Mouse (Mus musculus) forebrain, embryonic 12.5 days (tissue): ENCODE measurements around the gene Dcaf12. TPM values are rescaled to one million over a fixed set of nuclear protein-coding genes. Genes with fewer than 3 reads are reported as not detected.

Experiments used
- ATAC-seq: fragments of 200-750 bp; cut with Nextera tagmentation; 2 replicates; pipeline ENCODE4 v1.8.0; 2017; ENCODE audit warnings: moderate TSS enrichment; ENCODE audit not compliant: low FRiP score
- H3K27ac ChIP-seq: fragments of 300-500 bp; sonication (generic); 2 replicates; pipeline ENCODE4 v1.5.1; 2016; ENCODE audit warnings: mild to moderate bottlenecking
- H3K27me3 ChIP-seq: fragments of 300-500 bp; sonication (generic); 2 replicates; pipeline ENCODE4 v1.6.1; 2016; ENCODE audit warnings: mild to moderate bottlenecking
- H3K36me3 ChIP-seq: fragments of 300-500 bp; sonication (generic); replicated peaks from 2 replicates; pipeline ENCODE4 v1.6.1; 2016; ENCODE audit warnings: mild to moderate bottlenecking
- H3K4me1 ChIP-seq: fragments of 300-500 bp; sonication (generic); 2 replicates; pipeline ENCODE4 v1.6.1; 2016
- H3K4me2 ChIP-seq: fragments of 300-500 bp; sonication (generic); 2 replicates; pipeline ENCODE4 v1.6.1; 2016; ENCODE audit warnings: mild to moderate bottlenecking, moderate library complexity
- H3K4me3 ChIP-seq: fragments of 300-500 bp; sonication (generic); replicated peaks from 2 replicates; pipeline ENCODE4 v1.5.1; 2016; ENCODE audit warnings: mild to moderate bottlenecking
- H3K9ac ChIP-seq: fragments of 300-500 bp; sonication (generic); 2 replicates; pipeline ENCODE4 v1.6.1; 2016; ENCODE audit warnings: mild to moderate bottlenecking
- H3K9me3 ChIP-seq: fragments of 300-500 bp; sonication (generic); 2 replicates; pipeline ENCODE4 v1.6.1; 2016
- WGBS: fragments of 180-500 bp; shearing (Covaris S2); methylation state at CpG from one replicate; pipeline ENCODE4 v1.1.7; 2016; 5-methylcytosine and 5-hydroxymethylcytosine counted together
- polyA plus RNA-seq: library from polyadenylated mRNA; unstranded; fragments of >200 nt; fragmentation: Nextera tagmentation; extraction: Ambion mirVana; gene quantifications from 2 replicates; pipeline ENCODE4 v1.2.1, GENCODE M21; 2016

Gene Dcaf12
- polyA plus RNA-seq, 1 experiment from 2014 or later: 70.9 TPM

DNA sequence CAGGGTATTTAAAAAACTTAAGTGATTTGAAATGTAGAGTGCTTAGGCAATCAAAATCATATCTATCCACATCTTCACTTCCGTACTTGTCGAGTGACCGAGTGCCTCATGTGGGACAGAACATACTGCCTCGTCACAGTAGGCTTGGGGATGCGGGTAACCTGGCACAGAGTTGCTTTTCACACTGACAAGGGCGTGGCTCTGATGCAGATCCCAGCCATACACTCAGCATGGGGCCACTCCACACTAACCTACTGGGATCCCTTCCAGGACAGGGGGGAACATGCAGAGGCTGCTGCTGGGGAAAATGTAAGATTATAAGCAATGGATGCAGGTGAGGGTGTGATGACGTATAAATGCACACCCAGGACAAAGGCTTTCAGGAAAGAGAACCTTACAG is 11.0 kb downstream of the Dcaf12 start:
- 90% methylated on average over 7 of the region's 7 CpGs for WGBS
- no peak for ATAC-seq
- Histone ChIP-seq H3K4me1 (no peaks in the 10 kb centered on the region), H3K9ac (no peak overlapping the region), H3K27me3 (no peaks in the 10 kb centered on the region), H3K4me2 (no peak overlapping the region), H3K36me3 (peaks cover 62% of the 10 kb centered on the region), H3K4me3 (no peak overlapping the region), H3K27ac (no peak overlapping the region), H3K9me3 (no peaks in the 10 kb centered on the region)

DNA sequence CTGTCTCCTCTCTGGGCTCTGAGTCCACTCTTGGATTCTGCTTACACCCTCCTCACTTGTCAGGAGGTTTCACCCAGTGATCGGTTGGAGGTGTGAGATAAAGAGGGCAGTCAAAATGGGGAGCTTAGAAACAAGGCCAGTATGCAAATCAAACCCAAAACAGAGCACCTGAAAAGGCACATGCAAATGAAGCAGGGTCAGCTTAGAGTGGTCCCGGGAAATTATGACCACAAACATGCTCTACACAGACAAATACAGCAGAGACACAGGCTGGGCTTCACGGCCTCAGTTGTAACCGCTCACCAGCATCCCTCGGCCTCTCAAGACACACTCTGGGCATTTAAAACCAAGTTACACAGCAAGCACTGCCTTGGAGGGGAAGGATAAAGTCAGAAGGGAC is 15.7 kb downstream of the Dcaf12 start:
- WGBS: 91% methylated on average over 5 of the region's 5 CpGs
- no peak overlapping the region for H3K9ac ChIP-seq
- no peak overlapping the region for H3K27ac ChIP-seq
- no peaks in the 10 kb centered on the region for H3K4me1 ChIP-seq
- no peak overlapping the region for H3K4me3 ChIP-seq
- no peak overlapping the region for H3K4me2 ChIP-seq
- no peaks in the 10 kb centered on the region for H3K27me3 ChIP-seq
- no peaks in the 10 kb centered on the region for H3K9me3 ChIP-seq
- H3K36me3 ChIP-seq: peaks cover 84% of the 10 kb centered on the region
- ATAC-seq: no peak

DNA sequence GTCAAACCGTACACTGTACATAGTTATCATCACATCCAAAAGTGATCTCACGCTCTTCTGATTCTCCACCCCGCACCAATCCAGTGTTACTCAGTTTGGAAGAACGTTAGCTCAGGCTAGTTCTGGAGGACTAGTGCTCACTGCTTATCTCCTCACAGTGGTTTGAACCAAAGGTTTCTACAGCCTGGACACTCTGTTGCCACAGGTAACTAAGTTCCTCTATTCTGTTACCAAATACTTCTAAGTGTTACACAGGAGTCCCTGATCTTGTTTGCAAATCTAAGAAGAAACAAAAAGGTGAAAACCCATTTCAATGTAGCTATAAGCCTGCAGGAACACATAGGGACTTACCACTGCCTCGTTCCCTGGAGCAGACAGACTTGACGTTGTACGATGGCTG is 18.7 kb downstream of the Dcaf12 start:
- Histone ChIP-seq H3K4me1 (peaks cover 5% of the 10 kb centered on the region; the same call in 1 of the 2 replicates), H3K4me2 (no peak overlapping the region), H3K9ac (no peak overlapping the region), H3K27me3 (no peaks in the 10 kb centered on the region), H3K9me3 (no peaks in the 10 kb centered on the region), H3K27ac (no peak overlapping the region), H3K36me3 (peaks cover 89% of the 10 kb centered on the region), H3K4me3 (no peak overlapping the region)
- ATAC-seq: no peak
- 97% methylated on average over 7 of the region's 7 CpGs for WGBS

DNA sequence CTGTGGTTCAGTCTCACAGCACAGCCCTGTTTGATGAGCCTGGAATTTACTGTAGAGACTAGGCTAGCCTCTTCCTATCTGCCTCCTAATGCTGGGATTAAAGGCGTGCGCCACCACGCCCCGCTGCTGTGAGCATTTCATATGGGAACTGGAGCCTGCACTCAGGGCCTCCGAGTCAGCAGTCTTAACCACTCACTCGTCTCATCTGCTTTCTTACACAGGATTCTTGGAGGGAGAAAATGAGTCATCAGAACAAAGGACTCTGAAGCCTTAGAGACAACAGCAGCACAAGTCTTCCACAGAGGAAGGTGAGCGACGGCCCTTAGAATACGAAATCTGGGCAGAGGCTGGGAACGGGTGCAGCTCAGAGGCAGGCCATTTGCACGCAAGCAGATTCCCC is 19.2 kb downstream of the Dcaf12 start:
- Histone ChIP-seq H3K9me3 (no peaks in the 10 kb centered on the region), H3K27me3 (no peaks in the 10 kb centered on the region), H3K36me3 (peaks cover 89% of the 10 kb centered on the region), H3K4me1 (peaks cover 5% of the 10 kb centered on the region; the same call in 1 of the 2 replicates), H3K4me3 (no peak overlapping the region), H3K27ac (no peak overlapping the region), H3K4me2 (no peak overlapping the region), H3K9ac (no peak overlapping the region)
- WGBS: 90% methylated on average over 11 of the region's 11 CpGs
- no peak for ATAC-seq

DNA sequence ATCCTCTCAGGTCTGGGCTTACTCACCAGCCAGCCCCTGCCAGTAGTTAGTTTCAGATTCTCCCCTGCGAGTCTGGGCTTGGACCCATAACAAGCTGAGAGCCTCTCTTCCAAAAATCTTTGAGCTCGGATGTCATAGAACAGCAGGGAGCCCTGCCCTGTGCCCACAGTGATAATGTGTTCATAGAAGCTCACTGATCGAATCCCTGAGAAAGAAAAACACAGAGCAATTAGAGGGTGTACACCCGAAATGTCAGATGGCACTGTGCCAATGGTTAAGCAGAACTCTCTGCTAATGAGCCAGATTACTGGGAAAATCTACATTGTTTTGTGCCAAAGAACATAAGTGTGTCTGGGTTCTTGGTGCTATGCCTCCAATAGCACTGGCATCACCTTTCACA is 20.8 kb downstream of the Dcaf12 start:
- H3K9ac ChIP-seq: no peak overlapping the region
- H3K9me3 ChIP-seq: no peaks in the 10 kb centered on the region
- H3K4me3 ChIP-seq: no peak overlapping the region
- peaks cover 75% of the 10 kb centered on the region for H3K36me3 ChIP-seq
- no peaks in the 10 kb centered on the region for H3K27me3 ChIP-seq
- 64% methylated on average over 4 of the region's 4 CpGs for WGBS
- 0 out of 2 replicates have a peak overlapping the region, but pooled peaks have one; percentile 9 for H3K4me2 ChIP-seq
- peak overlapping the region; percentile 71 for H3K27ac ChIP-seq
- peaks cover 5% of the 10 kb centered on the region; the same call in 1 of the 2 replicates for H3K4me1 ChIP-seq
- ATAC-seq: peak; percentile 81; the same call in 1 of the 2 replicates

DNA sequence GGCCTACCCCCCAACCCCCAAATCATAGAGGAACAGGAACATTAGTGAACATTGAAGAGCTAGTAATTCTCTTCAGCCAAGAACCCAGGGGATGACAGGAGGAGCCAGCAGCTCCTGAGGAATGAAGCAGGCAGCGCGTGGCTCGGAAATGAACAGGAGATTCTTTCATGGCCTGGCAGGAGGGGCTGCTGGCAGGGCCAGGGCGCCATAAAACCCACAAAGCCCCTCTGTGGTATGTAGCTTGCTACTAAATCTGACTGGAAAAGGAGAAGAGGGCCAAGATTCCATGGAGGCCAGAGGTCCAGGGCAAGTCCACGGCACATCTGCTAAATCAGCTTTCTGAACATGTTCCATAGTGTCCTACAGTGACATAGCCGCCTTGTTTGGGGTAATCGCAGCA is 24.9 kb downstream of the Dcaf12 start:
- Histone ChIP-seq H3K9ac (no peak overlapping the region), H3K36me3 (peaks cover 38% of the 10 kb centered on the region), H3K4me1 (peaks cover 5% of the 10 kb centered on the region; the same call in 1 of the 2 replicates), H3K27ac (no peak overlapping the region), H3K27me3 (no peaks in the 10 kb centered on the region), H3K9me3 (no peaks in the 10 kb centered on the region), H3K4me3 (no peak overlapping the region), H3K4me2 (no peak overlapping the region)
- WGBS: 82% methylated on average over 7 of the region's 7 CpGs
- ATAC-seq: no peak

DNA sequence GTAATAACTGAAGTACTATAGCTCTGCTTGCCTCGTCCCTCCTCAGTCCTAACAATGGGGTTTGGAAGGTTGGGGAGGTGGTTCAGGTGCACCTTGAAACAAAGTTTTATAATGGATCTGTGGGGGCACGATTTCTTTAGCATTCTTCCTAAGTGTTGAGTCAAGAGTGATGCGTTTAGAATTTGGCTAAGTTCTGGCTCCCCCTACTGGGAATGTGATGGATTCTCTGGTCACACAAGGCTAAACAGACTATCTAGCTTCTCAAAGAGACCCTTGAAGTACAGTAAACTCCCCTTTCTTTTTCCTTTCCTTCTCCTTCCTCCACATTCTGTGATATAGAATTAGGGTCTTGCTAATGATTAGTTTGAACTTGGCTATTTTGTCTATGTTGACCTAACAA is 28.3 kb downstream of the Dcaf12 start:
- WGBS: 31% methylated on average over 3 of the region's 3 CpGs
- no peaks in the 10 kb centered on the region for H3K27me3 ChIP-seq
- H3K4me3 ChIP-seq: no peak overlapping the region
- no peak overlapping the region for H3K27ac ChIP-seq
- H3K4me2 ChIP-seq: no peak overlapping the region
- peaks cover 10% of the 10 kb centered on the region for H3K36me3 ChIP-seq
- no peaks in the 10 kb centered on the region for H3K9me3 ChIP-seq
- no peak overlapping the region for H3K9ac ChIP-seq
- ATAC-seq: no peak
- no peaks in the 10 kb centered on the region for H3K4me1 ChIP-seq

DNA sequence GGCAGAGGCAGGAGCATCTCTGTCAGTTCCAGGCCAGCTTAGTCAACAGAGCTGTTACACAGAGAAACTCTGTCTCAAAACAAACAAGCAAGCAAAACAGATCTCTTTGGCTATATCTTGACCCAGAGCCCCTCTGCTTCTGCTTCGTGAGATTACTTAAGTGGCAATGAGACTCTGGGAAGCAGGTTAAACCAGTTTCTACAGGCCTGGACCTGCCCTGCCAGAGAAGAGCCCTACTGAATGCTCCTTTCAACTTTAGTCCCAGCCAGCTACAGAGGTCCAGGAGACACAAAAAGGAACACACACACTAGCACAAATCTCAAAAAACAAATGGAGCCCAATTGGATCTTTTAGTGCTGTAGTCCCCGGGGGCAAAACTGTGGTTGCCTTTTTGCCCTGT is 30.6 kb downstream of the Dcaf12 start:
- Histone ChIP-seq H3K9me3 (no peaks in the 10 kb centered on the region), H3K27me3 (no peaks in the 10 kb centered on the region), H3K9ac (no peak overlapping the region), H3K4me3 (no peak overlapping the region), H3K36me3 (no peaks in the 10 kb centered on the region), H3K4me1 (no peaks in the 10 kb centered on the region), H3K4me2 (no peak overlapping the region), H3K27ac (no peak overlapping the region)
- ATAC-seq: no peak
- WGBS: 88% methylated on average over 2 of the region's 2 CpGs

DNA sequence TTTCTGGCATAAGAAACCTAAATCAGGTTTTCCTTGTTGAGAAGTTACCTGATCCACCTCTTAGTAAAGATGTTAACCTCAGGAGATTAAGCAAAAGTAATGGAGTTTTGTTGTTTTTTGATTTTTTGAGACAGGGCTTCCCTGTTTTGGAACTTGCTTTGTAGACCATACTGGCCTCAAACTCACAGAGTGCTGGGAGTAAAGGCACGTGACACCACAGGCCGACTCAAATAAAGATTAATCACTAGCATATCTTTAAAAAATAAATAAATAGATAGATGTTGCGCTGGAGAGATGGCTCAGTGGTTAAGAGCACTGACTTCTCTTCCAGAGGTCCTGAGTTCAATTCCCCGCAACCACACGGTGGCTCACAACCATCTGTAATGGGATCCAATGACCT is 38.8 kb downstream of the Dcaf12 start:
- Histone ChIP-seq H3K9ac (no peak overlapping the region; the same call in 1 of the 2 replicates), H3K4me1 (peaks cover 29% of the 10 kb centered on the region), H3K4me2 (peak overlapping the region; percentile 90), H3K36me3 (peaks cover 3% of the 10 kb centered on the region), H3K27ac (peak overlapping the region; percentile 87), H3K27me3 (no peaks in the 10 kb centered on the region), H3K4me3 (peak overlapping the region; percentile 90), H3K9me3 (no peaks in the 10 kb centered on the region)
- WGBS: 80% methylated on average over 5 of the region's 5 CpGs
- no peak for ATAC-seq

DNA sequence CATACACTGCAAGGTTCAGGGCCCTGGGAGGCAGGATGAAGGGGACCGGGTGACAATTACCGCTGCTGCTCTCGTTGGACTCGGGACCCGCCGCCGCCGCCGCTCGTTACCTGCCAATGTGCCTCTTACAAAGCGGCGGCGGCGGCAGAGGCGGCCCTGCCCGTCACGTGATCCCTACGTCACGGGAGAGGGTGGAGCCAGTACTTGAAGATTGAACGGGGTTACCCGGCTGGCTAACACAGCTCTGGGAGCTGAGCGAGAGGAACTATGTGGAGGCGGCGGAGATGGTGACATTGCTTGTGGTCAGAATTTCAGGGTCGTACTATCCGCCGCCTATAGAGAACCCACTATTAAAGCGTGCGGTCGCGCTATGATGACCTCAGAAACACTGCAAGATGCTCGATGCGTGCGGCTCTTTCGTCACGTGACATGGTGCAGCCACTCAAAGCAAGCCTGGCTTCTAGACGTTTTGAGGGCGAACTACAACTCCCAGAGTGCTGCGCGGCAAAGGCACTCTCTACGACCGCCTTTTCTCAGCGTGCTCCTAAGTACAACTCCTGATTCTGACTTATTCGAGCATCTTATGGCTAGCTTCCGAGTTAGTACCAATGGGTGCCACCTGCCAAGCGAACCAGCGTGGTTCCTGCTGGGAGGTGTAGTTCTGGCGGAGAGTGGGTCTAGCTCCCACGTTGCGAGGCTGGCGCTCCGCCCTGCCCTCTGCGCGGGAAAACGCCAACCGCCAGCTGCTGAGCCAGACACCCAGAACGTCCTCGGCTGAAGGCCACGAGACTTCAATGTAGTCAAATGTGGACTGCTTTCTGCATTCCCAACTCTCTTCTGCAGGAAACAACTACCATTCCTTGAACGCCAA is 39.5 kb downstream of the Dcaf12 start, which contains the start of gene Ubap2:
TSS of gene Ubap2 (minus strand) at position 165 of the 871 bp plus-strand sequence.
- Histone ChIP-seq H3K27me3 (no peaks in the 10 kb centered on the region), H3K4me1 (peaks cover 29% of the 10 kb centered on the region), H3K4me3 (peak within 1 kb of the TSS; percentile 90), H3K9me3 (no peaks in the 10 kb centered on the region), H3K9ac (peak within 1 kb of the TSS; percentile 96), H3K27ac (peak within 1 kb of the TSS; percentile 87), H3K4me2 (peak within 1 kb of the TSS; percentile 90), H3K36me3 (peaks cover 9% of the 10 kb centered on the region)
- WGBS: under 1% methylated on average over 60 of the region's 60 CpGs
- ATAC-seq: peak; percentile 98

DNA sequence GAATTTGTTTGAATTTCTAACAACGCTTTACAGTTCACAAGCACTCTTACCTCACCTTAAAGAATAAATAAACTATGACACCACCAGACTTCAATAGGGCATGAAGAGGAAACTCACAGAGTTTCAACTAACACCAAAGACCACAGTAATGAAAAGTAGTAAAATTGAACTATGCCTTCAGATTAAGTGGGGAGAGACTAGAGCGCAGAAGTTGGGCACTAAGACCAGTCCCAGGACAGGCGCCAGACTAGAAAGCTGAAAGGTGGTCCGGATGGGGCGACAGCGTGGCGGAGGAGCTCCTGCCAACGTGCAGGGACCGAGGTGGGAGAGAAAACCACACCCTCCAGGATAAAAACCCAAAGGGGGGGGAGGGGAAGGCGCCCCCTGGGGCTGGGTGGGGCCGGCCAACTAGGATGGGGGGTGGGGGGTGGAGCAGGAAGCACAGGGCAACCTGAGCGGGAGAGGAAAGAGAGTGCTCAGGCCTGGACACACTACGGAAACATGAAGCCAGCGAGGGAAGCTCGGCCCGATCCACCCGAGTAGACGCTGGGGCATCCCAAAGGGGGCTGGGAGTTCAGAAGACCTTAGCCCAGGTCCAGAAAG is 40.2 kb downstream of the Dcaf12 start:
- Histone ChIP-seq H3K27me3 (no peaks in the 10 kb centered on the region), H3K36me3 (peaks cover 15% of the 10 kb centered on the region), H3K9me3 (no peaks in the 10 kb centered on the region), H3K4me2 (peak overlapping the region; percentile 90), H3K4me1 (peaks cover 29% of the 10 kb centered on the region), H3K9ac (peak overlapping the region; percentile 96), H3K27ac (peak overlapping the region; percentile 87), H3K4me3 (peak overlapping the region; percentile 90)
- peak; percentile 70 for ATAC-seq
- 2% methylated on average over 18 of the region's 18 CpGs for WGBS

DNA sequence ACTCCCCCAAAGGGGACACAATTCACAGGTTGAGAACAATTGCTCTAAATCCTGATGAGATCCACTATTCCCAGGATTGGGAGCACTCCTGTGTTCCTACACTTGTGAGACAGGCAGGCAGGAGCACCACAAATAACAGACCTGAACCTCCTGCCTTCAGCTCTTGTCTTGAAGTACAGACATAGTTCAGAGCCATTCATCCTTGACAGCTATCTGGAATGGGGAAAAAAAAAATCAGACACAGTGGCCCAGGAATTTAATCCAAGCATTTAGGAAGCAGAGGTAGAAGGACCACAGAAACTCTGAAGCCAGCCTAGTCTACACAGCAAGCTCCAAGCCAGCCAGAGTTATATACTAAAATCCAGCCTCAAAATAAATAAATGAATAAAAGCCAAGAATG is 46.6 kb downstream of the Dcaf12 start:
- Histone ChIP-seq H3K36me3 (peaks cover 31% of the 10 kb centered on the region), H3K9ac (no peak overlapping the region), H3K27me3 (no peaks in the 10 kb centered on the region), H3K9me3 (no peaks in the 10 kb centered on the region), H3K4me3 (no peak overlapping the region), H3K27ac (no peak overlapping the region), H3K4me1 (peaks cover 14% of the 10 kb centered on the region), H3K4me2 (no peak overlapping the region)
- no peak for ATAC-seq
